Mouse (Mus musculus) C2C12 (cell line): Measurements from ENCODE around the gene Myg1.

Experiments used
- CEBPB ChIP-seq: IDR thresholded peaks from one replicate; pipeline ENCODE4 v1.6.1; 2011; ENCODE audit warnings: low read depth, mild to moderate bottlenecking, control low read depth, moderate library complexity
- CTCF ChIP-seq: IDR thresholded peaks from one replicate; pipeline ENCODE4 v1.5.1; 2011; ENCODE audit not compliant: control insufficient read depth, insufficient read depth, insufficient read length
- FOSL1 ChIP-seq: IDR thresholded peaks from one replicate; pipeline ENCODE4 v1.8.0; 2011; ENCODE audit warnings: mild to moderate bottlenecking, low read length; ENCODE audit not compliant: poor library complexity, insufficient read depth, severe bottlenecking
- MAX ChIP-seq: IDR thresholded peaks from one replicate; pipeline ENCODE4 v1.6.1; 2011; ENCODE audit warnings: mild to moderate bottlenecking, control low read depth
- MYOD1 ChIP-seq: IDR thresholded peaks from one replicate; pipeline ENCODE4 v1.6.1; 2011; ENCODE audit warnings: low read depth; ENCODE audit not compliant: control insufficient read depth, insufficient read length
- MYOG ChIP-seq: IDR thresholded peaks from one replicate; pipeline ENCODE4 v1.6.1; 2011; ENCODE audit not compliant: control insufficient read depth, insufficient read length; ENCODE audit errors: extremely low read depth
- USF1 ChIP-seq: IDR thresholded peaks from one replicate; pipeline ENCODE4 v1.6.1; 2011; ENCODE audit warnings: low read depth, mild to moderate bottlenecking, control low read depth, moderate library complexity

DNA sequence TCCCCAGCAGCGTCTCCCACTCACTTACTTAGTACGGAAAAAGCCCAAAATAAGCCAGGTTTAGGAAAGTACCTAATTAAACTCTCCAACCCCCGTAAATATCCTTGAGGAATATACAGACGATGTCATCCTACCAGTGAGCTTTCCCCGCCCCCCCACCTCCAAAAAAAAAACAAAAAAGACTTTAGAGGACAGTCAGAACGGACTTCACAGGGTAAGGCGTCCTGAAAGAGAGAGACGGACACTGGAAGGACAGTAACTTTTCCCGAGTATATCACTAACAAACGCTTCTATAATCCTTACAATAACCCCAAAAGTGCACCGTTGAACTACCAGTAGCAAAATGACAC, 19.4 kb downstream of the Myg1 start:
- TF ChIP-seq CTCF: no peak
- no peak for TF ChIP-seq USF1
- TF ChIP-seq MYOG: no peak
- no peak for TF ChIP-seq MAX
- TF ChIP-seq MYOD1: no peak
- TF ChIP-seq CEBPB: no peak
- TF ChIP-seq FOSL1: no peak
